Mouse (Mus musculus) heart, postnatal 0 days (tissue): ENCODE results near the gene Olfr1475. TPM values are rescaled to one million over a fixed set of nuclear protein-coding genes. Genes with fewer than 3 reads are reported as not detected.
"Not testable (repeated sequence)": the region's sequence is repeated elsewhere in the genome, so short reads cannot be mapped to it uniquely, and the experiment has no call there.

Experiments used
- ATAC-seq: fragments of 200-750 bp; cut with Nextera tagmentation; 2 replicates; pipeline ENCODE4 v1.8.0; 2017; ENCODE audit warnings: low read depth, moderate number of reproducible peaks, moderate library complexity; ENCODE audit not compliant: insufficient read depth
- DNase-seq: peaks from one replicate; pipeline ENCODE4 v3.0.0-alpha.2; 2016; ENCODE audit warnings: low spot score
- H3K27ac ChIP-seq: fragments of 300-500 bp; sonication (generic); 2 replicates; pipeline ENCODE4 v1.5.1; 2014; ENCODE audit warnings: low read depth, mild to moderate bottlenecking
- H3K27me3 ChIP-seq: fragments of 300-500 bp; sonication (generic); 2 replicates; pipeline ENCODE4 v1.6.1; 2014; ENCODE audit warnings: low read length, mixed read lengths; ENCODE audit not compliant: control insufficient read depth, insufficient read depth
- H3K36me3 ChIP-seq: fragments of 300-500 bp; sonication (generic); replicated peaks from 2 replicates; pipeline ENCODE4 v1.6.1; 2014; ENCODE audit warnings: low read length, mixed read lengths; ENCODE audit not compliant: control insufficient read depth, insufficient read depth
- H3K4me1 ChIP-seq: fragments of 300-500 bp; sonication (generic); 2 replicates; pipeline ENCODE4 v1.6.1; 2014; ENCODE audit warnings: antibody characterized with exemption; ENCODE audit not compliant: control insufficient read depth, insufficient read depth
- H3K4me2 ChIP-seq: fragments of 300-500 bp; sonication (generic); 2 replicates; pipeline ENCODE4 v1.6.1; 2014; ENCODE audit warnings: low read depth, mild to moderate bottlenecking, low read length, moderate library complexity
- H3K4me3 ChIP-seq: fragments of 300-500 bp; sonication (generic); 2 replicates; pipeline ENCODE4 v1.5.1; 2014; ENCODE audit warnings: low read depth, low read length
- H3K9ac ChIP-seq: fragments of 300-500 bp; sonication (generic); replicated peaks from 2 replicates; pipeline ENCODE4 v1.6.1; 2014; ENCODE audit warnings: low read depth, low read length, mixed read lengths
- H3K9me3 ChIP-seq: fragments of 300-500 bp; sonication (generic); replicated peaks from 2 replicates; pipeline ENCODE4 v1.6.1; 2016; ENCODE audit warnings: low read length; ENCODE audit not compliant: control insufficient read depth
- CTCF ChIP-seq: IDR thresholded peaks from 2 replicates; pipeline ENCODE4 v1.5.1; 2016; ENCODE audit warnings: antibody characterized with exemption, control low read depth, low read depth
- EP300 ChIP-seq: IDR thresholded peaks from 2 replicates; pipeline ENCODE4 v1.6.1; 2016; ENCODE audit warnings: antibody characterized with exemption, low read depth
- WGBS: fragments of 180-500 bp; shearing (Covaris S2); extraction: QIAGEN DNeasy Blood & Tissue Kit; methylation state at CpG from one replicate; pipeline ENCODE4 v1.1.7; 2014; 5-methylcytosine and 5-hydroxymethylcytosine counted together
- polyA plus RNA-seq: library from polyadenylated mRNA; unstranded; fragments of >200 nt; fragmentation: Nextera tagmentation; extraction: Ambion mirVana; gene quantifications from 2 replicates; pipeline ENCODE4 v1.2.1, GENCODE M21; 2015
- total RNA-seq: library from RNA; depleted of rRNA; stranded (reverse); fragments of >200 nt; gene quantifications from 2 replicates; pipeline ENCODE4 v1.2.3, GENCODE M21; 2014; ENCODE audit warnings: low replicate concordance; rRNA removed

Olfr1475 gene
- total RNA-seq, result not detected in 2 replicates
- not detected in 2 replicates for polyA plus RNA-seq

DNA sequence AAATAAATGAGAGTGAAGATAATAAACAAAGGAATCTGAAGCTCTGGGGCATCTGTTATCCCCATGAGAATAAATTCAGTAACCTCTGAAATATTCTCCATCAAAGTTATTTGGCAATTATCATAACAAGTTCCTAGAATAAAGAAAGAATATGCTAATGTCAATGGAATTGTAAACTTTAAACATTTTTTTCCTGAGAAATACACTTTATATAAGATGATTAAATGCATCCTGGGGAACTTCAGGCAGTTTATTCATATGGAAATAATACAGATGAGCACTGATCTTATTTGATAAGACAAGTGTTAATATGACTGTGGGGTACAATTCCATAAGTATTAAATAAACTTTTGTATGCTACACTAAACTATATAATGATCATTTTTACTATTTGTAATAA is at the start of gene Olfr1475:
Olfr1475 (minus strand) TSS at position 101 of the 400 bp plus-strand sequence.
- Histone ChIP-seq H3K9ac (no peak within 1 kb of the TSS), H3K4me2 (no peak within 1 kb of the TSS), H3K4me1 (no peaks in the 10 kb centered on the region), H3K27ac (no peak within 1 kb of the TSS), H3K4me3 (no peak within 1 kb of the TSS), H3K9me3 (no peaks in the 10 kb centered on the region), H3K27me3 (no peaks in the 10 kb centered on the region), H3K36me3 (no peaks in the 10 kb centered on the region)
- ATAC-seq, result no peak
- no peak for TF ChIP-seq EP300
- no peak for TF ChIP-seq CTCF
- DNase-seq, result no peak

DNA sequence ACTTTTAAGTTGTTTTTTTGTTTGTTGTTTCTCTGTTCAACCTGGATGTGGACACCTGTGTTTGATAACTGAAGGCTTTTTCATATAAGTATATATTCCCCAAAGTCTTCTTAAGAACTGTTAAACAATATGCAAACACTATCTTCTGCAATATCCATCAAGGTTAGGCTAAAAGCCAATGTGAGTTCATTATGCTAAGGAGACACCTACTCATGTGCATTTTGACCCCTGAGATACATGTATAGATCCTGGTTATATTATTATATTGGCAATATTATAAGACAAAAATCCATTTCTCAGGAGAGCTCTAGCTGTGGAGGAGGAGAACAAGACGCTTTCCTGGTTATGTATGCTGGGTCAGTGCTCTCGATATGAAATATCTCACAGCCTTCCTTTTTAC is 47.6 kb upstream of the Olfr1475 start, which contains the start of gene Olfr1480:
Olfr1480 (plus strand) TSS at position 301 of the 400 bp plus-strand sequence.
- H3K9me3 ChIP-seq, result 0 out of 2 replicates have a peak, but pooled peaks cover 4% of the 10 kb centered on the region
- no peak within 1 kb of the TSS for H3K27ac ChIP-seq
- H3K4me2 ChIP-seq, result no peak within 1 kb of the TSS
- no peak for TF ChIP-seq CTCF
- no peak for TF ChIP-seq EP300
- no peak within 1 kb of the TSS for H3K9ac ChIP-seq
- no peak within 1 kb of the TSS for H3K4me3 ChIP-seq
- ATAC-seq (no peak), DNase-seq (no peak)
- H3K36me3 ChIP-seq, result no peaks in the 10 kb centered on the region
- H3K27me3 ChIP-seq, result no peaks in the 10 kb centered on the region
- H3K4me1 ChIP-seq, result no peaks in the 10 kb centered on the region
- WGBS, result 55% methylated on average over 2 of the region's 2 CpGs

- TF ChIP-seq EP300 (no peak), CTCF (no peak)
- H3K4me3 ChIP-seq, result no peak within 1 kb of the TSS
- no peak within 1 kb of the TSS for H3K27ac ChIP-seq
- H3K4me2 ChIP-seq, result no peak within 1 kb of the TSS
- no peaks in the 10 kb centered on the region for H3K27me3 ChIP-seq
- WGBS, result 52% methylated on average over 3 of the region's 3 CpGs
- H3K36me3 ChIP-seq, result no peaks in the 10 kb centered on the region
- H3K9ac ChIP-seq, result no peak within 1 kb of the TSS
- DNase-seq (no peak), ATAC-seq (no peak)
- H3K4me1 ChIP-seq, result no peaks in the 10 kb centered on the region
- H3K9me3 ChIP-seq, result no peaks in the 10 kb centered on the region; the same call in 1 of the 2 replicates
Observed at GRCm38 (mm10) chr19:13500246-13500645, 20.2 kb upstream of the Olfr1475 start, which contains the start of gene Olfr1477. Gene Olfr1477 (plus strand): TSS chr19:13500546.

- H3K9me3 ChIP-seq, H3K4me1 ChIP-seq, DNase-seq, H3K27ac ChIP-seq, H3K9ac ChIP-seq, ATAC-seq, H3K27me3 ChIP-seq, H3K4me3 ChIP-seq, H3K36me3 ChIP-seq, H3K4me2 ChIP-seq: not testable (repeated sequence)
- 64% methylated on average over 4 of the region's 4 CpGs for WGBS
Observed at GRCm38 (mm10) chr19:13469265-13469664, 10.7 kb downstream of the Olfr1475 start, which contains the start of gene Olfr1474. Gene Olfr1474 (plus strand): TSS chr19:13469565.

GRCm38 (mm10) chr19:13455986-13456385 is 24.0 kb downstream of the Olfr1475 start, which contains the start of gene Olfr1472:
Gene Olfr1472 (minus strand): TSS chr19:13456086.
- H3K4me2 ChIP-seq, result no peak within 1 kb of the TSS
- TF ChIP-seq EP300 (no peak), CTCF (no peak)
- H3K27me3 ChIP-seq, result no peaks in the 10 kb centered on the region
- H3K9me3 ChIP-seq, result no peaks in the 10 kb centered on the region
- H3K27ac ChIP-seq, result no peak within 1 kb of the TSS
- no peaks in the 10 kb centered on the region for H3K4me1 ChIP-seq
- no peak within 1 kb of the TSS for H3K4me3 ChIP-seq
- DNase-seq, result no peak
- 51% methylated on average over 1 of the region's 1 CpGs for WGBS
- no peaks in the 10 kb centered on the region for H3K36me3 ChIP-seq
- no peak for ATAC-seq
- no peak within 1 kb of the TSS for H3K9ac ChIP-seq

DNA sequence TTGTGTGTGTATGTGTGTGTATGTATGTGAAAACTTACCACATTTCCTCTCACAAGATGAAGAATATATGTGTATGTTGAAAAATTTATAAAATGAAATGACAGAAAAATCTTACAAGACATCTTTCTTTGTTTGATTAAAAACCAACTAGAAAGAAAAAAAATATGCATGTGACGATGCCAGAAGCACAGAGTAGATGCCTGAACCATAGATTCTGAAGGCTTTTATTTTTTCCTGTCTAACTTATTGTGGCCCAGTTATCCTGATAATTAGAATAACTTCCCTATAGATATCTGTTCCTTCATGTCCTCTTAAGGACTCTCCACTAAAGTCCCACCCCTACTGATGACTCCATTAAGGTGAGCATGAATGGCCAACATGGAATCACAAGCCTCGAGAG is 36.9 kb downstream of the Olfr1475 start, which contains the start of gene Olfr1471:
Olfr1471 (plus strand) TSS at position 301 of the 400 bp plus-strand sequence.
- not testable (repeated sequence) for H3K4me1 ChIP-seq, H3K9me3 ChIP-seq, H3K36me3 ChIP-seq, H3K27me3 ChIP-seq, H3K4me2 ChIP-seq, ATAC-seq, H3K4me3 ChIP-seq, H3K27ac ChIP-seq, DNase-seq, H3K9ac ChIP-seq
- WGBS, result 46% methylated on average over 2 of the region's 2 CpGs

Other genes starting within 250 kb of the Olfr1475 start
- not detected in 2 replicates for gene Olfr1463, start 248.9 kb downstream of the Olfr1475 start, total RNA-seq
- not detected in 2 replicates for gene Olfr1463, start 248.9 kb downstream of the Olfr1475 start, polyA plus RNA-seq
- not detected in 2 replicates for gene Olfr1465, start 164.7 kb downstream of the Olfr1475 start, total RNA-seq
- gene Olfr1465, start 164.7 kb downstream of the Olfr1475 start, polyA plus RNA-seq, result not detected in 2 replicates
- gene Olfr1466, start 141.3 kb downstream of the Olfr1475 start, total RNA-seq, result not detected in 2 replicates
- gene Olfr1466, start 141.3 kb downstream of the Olfr1475 start, polyA plus RNA-seq, result not detected in 2 replicates
- not detected in 2 replicates for gene Olfr1467, start 118.0 kb downstream of the Olfr1475 start, total RNA-seq
- not detected in 2 replicates for gene Olfr1467, start 118.0 kb downstream of the Olfr1475 start, polyA plus RNA-seq
- gene Olfr1469, start 72.3 kb downstream of the Olfr1475 start, total RNA-seq, result not detected in 2 replicates
- not detected in 2 replicates for gene Olfr1469, start 72.3 kb downstream of the Olfr1475 start, polyA plus RNA-seq
- not detected in 2 replicates for gene Olfr1471, start 36.8 kb downstream of the Olfr1475 start, total RNA-seq
- gene Olfr1471, start 36.8 kb downstream of the Olfr1475 start, polyA plus RNA-seq, result not detected in 2 replicates
- gene Olfr1472, start 24.1 kb downstream of the Olfr1475 start, total RNA-seq, result not detected in 2 replicates
- gene Olfr1472, start 24.1 kb downstream of the Olfr1475 start, polyA plus RNA-seq, result not detected in 2 replicates
- not detected in 2 replicates for gene Olfr1474, start 10.6 kb downstream of the Olfr1475 start, total RNA-seq
- not detected in 2 replicates for gene Olfr1474, start 10.6 kb downstream of the Olfr1475 start, polyA plus RNA-seq
- gene Olfr1477, start 20.4 kb upstream of the Olfr1475 start, total RNA-seq, result not detected in 2 replicates
- not detected in 2 replicates for gene Olfr1477, start 20.4 kb upstream of the Olfr1475 start, polyA plus RNA-seq
- not detected in 2 replicates for gene Olfr1480, start 47.7 kb upstream of the Olfr1475 start, total RNA-seq
- not detected in 2 replicates for gene Olfr1480, start 47.7 kb upstream of the Olfr1475 start, polyA plus RNA-seq
- gene Olfr1484, start 103.3 kb upstream of the Olfr1475 start, total RNA-seq, result not detected in 2 replicates
- gene Olfr1484, start 103.3 kb upstream of the Olfr1475 start, polyA plus RNA-seq, result not detected in 2 replicates
- not detected in 2 replicates for gene Olfr1487, start 137.2 kb upstream of the Olfr1475 start, total RNA-seq
- gene Olfr1487, start 137.2 kb upstream of the Olfr1475 start, polyA plus RNA-seq, result not detected in 2 replicates
- not detected in 2 replicates for gene Olfr1489, start 151.4 kb upstream of the Olfr1475 start, total RNA-seq
- not detected in 2 replicates for gene Olfr1489, start 151.4 kb upstream of the Olfr1475 start, polyA plus RNA-seq
- not detected in 2 replicates for gene Olfr1490, start 170.9 kb upstream of the Olfr1475 start, total RNA-seq
- gene Olfr1490, start 170.9 kb upstream of the Olfr1475 start, polyA plus RNA-seq, result not detected in 2 replicates
- gene Olfr1491, start 217.1 kb upstream of the Olfr1475 start, total RNA-seq, result not detected in 2 replicates
- not detected in 2 replicates for gene Olfr1491, start 217.1 kb upstream of the Olfr1475 start, polyA plus RNA-seq
- gene Olfr1493-ps1, start 243.1 kb upstream of the Olfr1475 start, total RNA-seq, result not detected in 2 replicates
- gene Olfr1493-ps1, start 243.1 kb upstream of the Olfr1475 start, polyA plus RNA-seq, result not detected in 2 replicates